Mouse (Mus musculus) cerebral cortex, adult 2 months (tissue): ENCODE data around the gene Thsd7b.

Experiments used
- WGBS: fragments of 180-500 bp; shearing (Covaris S2); methylation state at CpG from one replicate; pipeline ENCODE4 v1.1.7; 2018; 5-methylcytosine and 5-hydroxymethylcytosine counted together

Thsd7b gene

GRCm38 (mm10) chr1:129915484-129915883 is 642.4 kb downstream of the Thsd7b start:
- 64% methylated on average over 4 of the region's 4 CpGs for WGBS

DNA sequence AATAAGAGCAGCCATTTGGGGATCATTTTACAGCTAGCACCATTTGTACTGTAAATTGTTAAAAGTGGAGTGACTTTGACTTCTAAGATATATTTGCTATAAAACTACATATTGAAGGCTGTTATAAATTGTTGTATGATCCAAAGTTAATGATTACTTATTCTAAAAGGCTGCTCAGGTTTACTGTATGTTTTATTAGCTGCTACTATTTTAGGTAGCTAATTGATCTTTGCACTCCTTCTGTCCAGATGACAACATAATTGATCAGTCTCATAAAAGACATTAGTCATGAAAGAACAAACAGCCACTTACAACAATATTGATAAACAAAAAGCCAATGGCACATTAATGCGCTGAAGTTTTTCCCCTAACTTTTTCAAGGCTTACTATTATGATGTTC is 644.5 kb downstream of the Thsd7b start:
- 96% methylated on average over 1 of the region's 1 CpGs for WGBS

GRCm38 (mm10) chr1:129919385-129919784 is 646.3 kb downstream of the Thsd7b start:
- WGBS: 79% methylated on average over 1 of the region's 1 CpGs

- WGBS: 76% methylated on average over 2 of the region's 2 CpGs
These were observed 657.9 kb downstream of the Thsd7b start for GRCm38 (mm10) chr1:129931003-129931402.

GRCm38 (mm10) chr1:129943116-129943515 is 670.0 kb downstream of the Thsd7b start:
- WGBS: 59% methylated on average over 9 of the region's 9 CpGs

GRCm38 (mm10) chr1:129947026-129947425 is 673.9 kb downstream of the Thsd7b start:
- 71% methylated on average over 4 of the region's 4 CpGs for WGBS

GRCm38 (mm10) chr1:129955478-129955877 is 682.4 kb downstream of the Thsd7b start:
- WGBS: 73% methylated on average over 1 of the region's 1 CpGs

DNA sequence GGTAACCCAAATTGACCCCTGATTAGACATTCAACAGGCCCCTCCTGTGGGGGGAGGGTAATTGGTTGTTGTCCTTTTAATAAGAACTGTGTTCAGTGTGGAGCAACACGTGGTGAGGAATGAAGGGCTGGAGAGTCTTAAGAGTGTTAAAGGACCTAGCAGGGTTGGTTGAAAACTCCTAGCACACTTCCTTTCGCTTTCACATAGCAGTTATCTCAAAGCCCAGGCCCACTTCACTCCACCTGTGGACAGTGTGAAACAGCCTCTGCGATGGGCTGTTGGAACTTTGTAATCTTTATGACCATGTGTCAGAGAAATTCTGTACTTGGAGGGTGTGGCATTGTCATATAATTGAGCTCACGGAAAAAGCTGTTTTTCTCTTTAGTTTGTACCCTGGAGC is 683.5 kb downstream of the Thsd7b start:
- WGBS: 79% methylated on average over 4 of the region's 4 CpGs

GRCm38 (mm10) chr1:129959352-129959751 is 686.2 kb downstream of the Thsd7b start:
- 64% methylated on average over 2 of the region's 2 CpGs for WGBS

DNA sequence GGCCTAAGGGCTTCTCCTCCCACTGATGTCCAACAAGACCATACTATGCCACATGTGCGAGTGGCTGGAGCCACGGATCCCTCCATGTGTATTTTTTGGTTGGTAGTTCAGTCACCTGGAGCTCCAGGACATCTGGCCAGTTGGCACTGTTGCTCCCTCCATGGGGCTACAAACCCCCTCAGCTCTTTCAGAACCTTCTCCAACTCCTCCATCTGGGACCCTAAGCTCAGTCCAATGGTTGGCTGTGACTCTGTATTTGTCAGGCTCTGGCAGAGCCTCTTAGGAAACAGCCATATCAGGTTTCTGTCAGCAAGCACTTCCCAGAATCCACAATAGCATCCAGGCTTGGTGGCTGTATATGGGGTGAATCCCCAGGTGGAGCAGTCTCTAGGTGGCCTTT is 690.1 kb downstream of the Thsd7b start:
- 82% methylated on average over 2 of the region's 2 CpGs for WGBS

GRCm38 (mm10) chr1:129990821-129991220 is 717.7 kb downstream of the Thsd7b start:
- 83% methylated on average over 2 of the region's 2 CpGs for WGBS

DNA sequence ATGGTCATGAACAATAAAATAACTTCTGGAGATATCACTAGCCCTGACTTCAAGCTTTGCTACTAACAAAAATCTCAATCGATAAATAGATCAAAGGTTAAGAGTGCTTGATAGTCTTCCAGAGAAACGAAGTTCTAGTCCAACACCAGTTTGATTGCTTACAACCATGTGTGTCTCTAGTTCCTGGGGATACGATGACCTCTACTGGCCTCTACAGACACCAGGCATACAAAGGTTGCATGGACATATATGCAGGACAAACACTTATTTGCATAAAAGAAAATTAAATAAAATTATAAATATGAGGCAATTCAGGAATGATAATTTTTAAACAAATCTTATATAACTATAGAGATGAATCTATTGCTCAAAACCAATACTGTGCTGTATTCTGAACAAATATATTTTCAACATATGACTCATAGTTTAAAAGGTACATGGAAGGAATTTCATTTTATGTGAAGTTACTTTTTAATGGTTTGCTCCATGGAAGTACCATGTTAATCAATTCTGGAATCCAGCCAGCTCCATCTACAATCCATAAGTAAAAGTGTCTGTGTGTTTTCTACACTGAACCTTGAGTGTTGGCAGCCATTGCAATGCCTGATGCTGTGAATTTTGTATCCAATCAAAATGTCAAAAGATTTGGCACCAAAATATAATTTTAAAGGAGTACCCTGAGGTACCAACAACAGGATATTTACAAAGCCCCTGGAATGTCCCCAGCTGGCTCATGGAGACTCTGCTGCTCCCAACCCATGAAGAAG is 793.3 kb downstream of the Thsd7b start:
- WGBS: 83% methylated on average over 3 of the region's 3 CpGs

DNA sequence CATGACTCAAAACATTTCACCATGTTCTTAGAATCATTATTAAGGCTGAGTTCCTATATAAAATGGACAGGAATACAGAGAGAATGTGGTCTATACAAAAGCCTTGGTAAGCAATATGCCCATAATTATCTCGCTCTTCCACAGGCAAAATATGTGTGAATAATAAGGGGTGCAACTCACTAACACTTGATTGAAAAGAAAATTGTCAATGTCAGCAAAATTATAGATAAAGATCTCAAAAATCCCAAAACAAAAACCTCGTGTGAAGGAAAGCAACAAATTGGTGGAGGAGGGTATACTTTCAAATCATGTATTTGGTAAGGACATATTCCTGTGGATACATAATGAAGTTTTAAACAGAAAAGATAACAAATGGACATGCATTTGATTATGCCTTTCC is 810.7 kb downstream of the Thsd7b start:
- WGBS: 73% methylated on average over 2 of the region's 2 CpGs

- 80% methylated on average over 3 of the region's 3 CpGs for WGBS
These were observed 812.1 kb downstream of the Thsd7b start for GRCm38 (mm10) chr1:130085207-130085606.

GRCm38 (mm10) chr1:130085910-130086309 is 812.8 kb downstream of the Thsd7b start:
- WGBS: 75% methylated on average over 2 of the region's 2 CpGs

DNA sequence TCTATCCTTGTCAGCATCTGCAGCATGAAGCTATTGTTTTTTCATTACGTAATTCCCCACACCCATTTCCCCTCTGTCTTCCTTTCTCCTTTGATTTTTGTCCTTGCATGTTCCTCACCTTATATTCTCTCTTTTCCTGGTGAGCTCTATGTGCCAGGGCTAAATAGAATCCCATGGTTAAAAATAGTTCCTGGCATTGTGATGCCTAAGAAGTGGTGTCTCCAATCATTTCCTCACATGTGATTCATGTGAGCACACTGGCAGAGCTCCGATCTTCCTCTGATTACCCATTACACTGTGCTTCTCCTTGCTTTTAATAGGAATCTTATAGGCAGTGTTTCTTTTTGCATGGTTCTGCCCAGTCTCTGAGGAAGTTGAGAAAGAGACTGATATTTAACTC is 826.1 kb downstream of the Thsd7b start:
- 66% methylated on average over 2 of the region's 2 CpGs for WGBS

DNA sequence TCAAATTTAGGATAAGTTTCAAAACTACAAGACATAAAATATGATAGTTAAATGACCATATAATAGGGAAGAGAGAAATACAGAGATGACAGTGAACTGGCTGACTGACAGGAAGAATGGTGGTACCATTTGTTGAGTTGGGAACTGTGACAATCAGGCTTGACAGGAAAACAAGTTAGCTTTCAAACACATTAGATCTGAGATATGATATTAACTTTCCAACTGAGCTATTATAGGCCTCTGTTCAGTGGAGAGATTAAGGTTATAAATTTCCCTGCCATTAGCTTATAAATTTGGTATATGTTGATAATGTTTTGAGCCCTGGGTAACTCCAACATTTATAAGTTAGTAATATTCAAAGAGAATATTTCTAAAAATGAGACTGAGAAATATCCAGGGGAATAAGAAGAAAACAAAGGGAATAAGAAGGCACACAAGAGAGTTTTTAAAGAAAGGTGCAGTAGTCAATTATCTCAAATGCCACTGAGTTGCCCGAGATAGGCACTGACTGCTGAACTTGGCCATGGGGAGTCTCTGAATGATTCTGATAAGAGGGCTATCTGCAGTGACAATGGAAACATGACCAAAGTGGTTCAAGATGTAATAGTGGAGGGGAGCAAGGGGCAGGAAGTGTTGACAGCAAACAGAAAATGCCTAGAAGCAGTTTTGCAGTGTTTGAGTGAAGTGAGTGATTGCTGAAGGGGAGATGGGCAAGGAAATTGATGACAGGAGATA is 839.6 kb downstream of the Thsd7b start:
- WGBS: 84% methylated on average over 1 of the region's 1 CpGs

GRCm38 (mm10) chr1:130113549-130113948 is 840.4 kb downstream of the Thsd7b start:
- whole genome bisulfite sequencing: 92% methylated on average over 2 of the region's 2 CpGs

- 46% methylated on average over 3 of the region's 3 CpGs for WGBS
These were observed 857.8 kb downstream of the Thsd7b start for GRCm38 (mm10) chr1:130130901-130131300.

DNA sequence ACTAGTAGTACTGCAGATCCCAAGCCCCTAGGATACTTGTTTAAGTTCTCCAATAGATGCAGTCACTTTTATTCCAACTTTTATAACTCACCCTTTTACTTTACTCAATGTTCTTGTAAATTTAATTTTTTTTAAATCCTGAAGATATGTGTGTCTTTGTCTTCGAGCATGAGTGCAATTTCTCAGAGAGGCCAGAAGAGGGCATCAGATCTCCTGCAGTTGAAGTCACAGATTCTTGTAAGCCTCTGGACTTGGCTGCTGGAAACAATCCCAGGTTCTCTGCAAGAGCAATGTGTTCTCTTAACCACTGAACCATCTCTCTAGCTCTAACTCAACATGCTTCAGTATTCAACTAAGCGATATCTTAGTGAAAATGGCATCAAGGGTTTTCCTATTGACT is 894.2 kb downstream of the Thsd7b start:
- 73% methylated on average over 2 of the region's 2 CpGs for WGBS

- WGBS: 70% methylated on average over 6 of the region's 6 CpGs
These were observed 896.8 kb downstream of the Thsd7b start for GRCm38 (mm10) chr1:130169875-130170274.

DNA sequence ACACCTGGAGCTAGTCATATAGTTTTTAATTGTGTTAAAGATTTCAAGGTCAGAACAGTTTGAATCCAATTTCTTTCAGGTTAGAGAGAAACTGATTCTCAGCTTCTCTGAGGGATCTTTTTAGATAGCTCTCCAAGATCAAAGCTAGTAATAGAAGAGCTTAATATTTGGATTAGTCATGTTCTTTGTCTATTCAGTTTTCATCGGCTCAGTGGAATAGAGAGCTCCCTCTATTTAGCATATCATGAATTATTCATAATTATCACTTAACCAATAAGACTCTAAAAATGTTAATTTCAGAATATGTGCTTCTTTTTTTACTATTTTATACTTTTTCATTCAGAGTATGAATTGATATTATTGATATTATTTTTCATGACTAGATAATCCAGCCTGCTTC is 897.2 kb downstream of the Thsd7b start:
- WGBS: 43% methylated on average over 1 of the region's 1 CpGs

- WGBS: 89% methylated on average over 7 of the region's 7 CpGs
These were observed 913.7 kb downstream of the Thsd7b start for GRCm38 (mm10) chr1:130186836-130187235.
